Mouse (Mus musculus) intestine, postnatal 0 days (tissue): ENCODE results near the gene Ankrd60. TPM values are rescaled to one million over a fixed set of nuclear protein-coding genes. Genes with fewer than 3 reads are reported as not detected.

Source experiments
- ATAC-seq: fragments of 200-750 bp; cut with Nextera tagmentation; 2 replicates; pipeline ENCODE4 v1.8.0; 2017; ENCODE audit warnings: mild to moderate bottlenecking, moderate TSS enrichment, moderate library complexity
- H3K27ac ChIP-seq: fragments of 300-500 bp; sonication (generic); 2 replicates; pipeline ENCODE4 v1.5.1; 2014; ENCODE audit warnings: mild to moderate bottlenecking, low read depth, low read length, moderate library complexity
- H3K27me3 ChIP-seq: fragments of 300-500 bp; sonication (generic); replicated peaks from 2 replicates; pipeline ENCODE4 v1.6.1; 2014; ENCODE audit warnings: low read length, mixed read lengths; ENCODE audit not compliant: control insufficient read depth, insufficient read depth
- H3K36me3 ChIP-seq: fragments of 300-500 bp; sonication (generic); 2 replicates; pipeline ENCODE4 v1.6.1; 2014; ENCODE audit warnings: mild to moderate bottlenecking, moderate library complexity; ENCODE audit not compliant: control insufficient read depth, insufficient read depth
- H3K4me1 ChIP-seq: fragments of 300-500 bp; sonication (generic); replicated peaks from 2 replicates; pipeline ENCODE4 v1.6.1; 2014; ENCODE audit warnings: antibody characterized with exemption, low read length, mixed read lengths; ENCODE audit not compliant: control insufficient read depth, insufficient read depth
- H3K4me2 ChIP-seq: fragments of 300-500 bp; sonication (generic); replicated peaks from 2 replicates; pipeline ENCODE4 v1.6.1; 2014; ENCODE audit warnings: low read depth, mild to moderate bottlenecking, moderate library complexity
- H3K4me3 ChIP-seq: fragments of 300-500 bp; sonication (generic); 2 replicates; pipeline ENCODE4 v1.5.1; 2014; ENCODE audit warnings: low read depth, low read length
- H3K9ac ChIP-seq: fragments of 300-500 bp; sonication (generic); 2 replicates; pipeline ENCODE4 v1.6.1; 2014; ENCODE audit warnings: mild to moderate bottlenecking, low read depth, low read length
- H3K9me3 ChIP-seq: fragments of 300-500 bp; sonication (generic); 2 replicates; pipeline ENCODE4 v1.6.1; 2016; ENCODE audit warnings: mixed run types; ENCODE audit not compliant: control insufficient read depth
- CTCF ChIP-seq: sonication (generic); IDR thresholded peaks from 2 replicates; pipeline ENCODE4 v1.5.1; 2016; ENCODE audit warnings: low read depth, mild to moderate bottlenecking, control low read depth, antibody characterized with exemption, moderate library complexity
- WGBS: fragments of 180-500 bp; shearing (Covaris S2); extraction: QIAGEN DNeasy Blood & Tissue Kit; methylation state at CpG from one replicate; pipeline ENCODE4 v1.1.7; 2014; 5-methylcytosine and 5-hydroxymethylcytosine counted together
- polyA plus RNA-seq: library from polyadenylated mRNA; unstranded; fragments of >200 nt; fragmentation: Nextera tagmentation; extraction: Ambion mirVana; gene quantifications from 2 replicates; pipeline ENCODE4 v1.2.1, GENCODE M21; 2015

Ankrd60 gene
- polyA plus RNA-seq, 1 experiment from 2014 or later: not detected

DNA sequence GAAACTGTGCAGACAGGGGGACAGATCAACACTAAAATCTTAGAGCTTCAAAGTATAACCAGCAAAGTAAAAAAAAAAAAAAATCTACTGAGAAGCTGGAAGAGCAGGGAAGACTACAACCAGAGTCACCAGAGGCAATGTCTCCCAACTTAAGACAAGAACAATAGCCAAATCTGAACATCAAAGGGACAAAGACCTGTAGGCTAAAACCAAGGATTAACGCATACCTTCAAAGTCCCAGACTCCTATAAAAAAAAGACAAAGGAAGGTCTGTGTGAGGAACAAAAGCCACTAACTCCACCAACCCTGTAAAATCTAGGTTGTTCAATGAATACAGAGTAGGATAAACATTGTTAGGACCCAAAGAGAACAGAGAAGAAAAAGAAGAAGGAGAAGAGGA, 23.7 kb upstream of the Ankrd60 start:
- Histone ChIP-seq H3K4me2 (no peak overlapping the region), H3K27me3 (no peaks in the 10 kb centered on the region), H3K27ac (no peak overlapping the region), H3K9me3 (no peaks in the 10 kb centered on the region), H3K4me3 (no peak overlapping the region), H3K4me1 (no peaks in the 10 kb centered on the region), H3K36me3 (0 out of 2 replicates have a peak, but pooled peaks cover 5% of the 10 kb centered on the region), H3K9ac (no peak overlapping the region)
- no peak for ATAC-seq
- no peak for TF ChIP-seq CTCF
- 100% methylated on average over 1 of the region's 1 CpGs for WGBS

DNA sequence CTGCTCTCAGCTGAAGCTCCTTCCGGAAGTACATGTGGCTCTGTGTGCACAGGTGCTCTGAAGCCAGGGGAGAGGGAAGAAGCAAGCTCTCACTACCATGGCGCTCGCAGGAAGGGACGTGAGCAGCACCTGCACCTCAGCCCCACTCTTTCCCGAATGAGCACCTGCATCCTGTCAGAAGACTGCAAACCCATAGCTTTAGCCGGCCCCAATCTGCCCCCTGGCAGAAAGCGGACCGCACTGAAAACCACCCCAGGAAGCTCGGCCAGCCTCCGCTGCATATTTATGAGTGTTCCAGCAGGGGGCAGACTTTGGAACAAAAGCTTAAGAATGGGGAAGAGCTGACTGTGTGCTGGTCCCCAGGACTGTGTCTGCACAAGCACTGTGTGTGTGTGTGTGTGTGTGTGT, 17.2 kb upstream of the Ankrd60 start:
- TF ChIP-seq CTCF: peak; percentile 59
- Histone ChIP-seq H3K27ac (no peak overlapping the region), H3K4me3 (no peak overlapping the region), H3K36me3 (peaks cover 4% of the 10 kb centered on the region; the same call in 1 of the 2 replicates), H3K9ac (no peak overlapping the region), H3K27me3 (no peaks in the 10 kb centered on the region), H3K4me2 (no peak overlapping the region), H3K9me3 (no peaks in the 10 kb centered on the region), H3K4me1 (no peaks in the 10 kb centered on the region)
- 73% methylated on average over 10 of the region's 10 CpGs for WGBS
- no peak for ATAC-seq

DNA sequence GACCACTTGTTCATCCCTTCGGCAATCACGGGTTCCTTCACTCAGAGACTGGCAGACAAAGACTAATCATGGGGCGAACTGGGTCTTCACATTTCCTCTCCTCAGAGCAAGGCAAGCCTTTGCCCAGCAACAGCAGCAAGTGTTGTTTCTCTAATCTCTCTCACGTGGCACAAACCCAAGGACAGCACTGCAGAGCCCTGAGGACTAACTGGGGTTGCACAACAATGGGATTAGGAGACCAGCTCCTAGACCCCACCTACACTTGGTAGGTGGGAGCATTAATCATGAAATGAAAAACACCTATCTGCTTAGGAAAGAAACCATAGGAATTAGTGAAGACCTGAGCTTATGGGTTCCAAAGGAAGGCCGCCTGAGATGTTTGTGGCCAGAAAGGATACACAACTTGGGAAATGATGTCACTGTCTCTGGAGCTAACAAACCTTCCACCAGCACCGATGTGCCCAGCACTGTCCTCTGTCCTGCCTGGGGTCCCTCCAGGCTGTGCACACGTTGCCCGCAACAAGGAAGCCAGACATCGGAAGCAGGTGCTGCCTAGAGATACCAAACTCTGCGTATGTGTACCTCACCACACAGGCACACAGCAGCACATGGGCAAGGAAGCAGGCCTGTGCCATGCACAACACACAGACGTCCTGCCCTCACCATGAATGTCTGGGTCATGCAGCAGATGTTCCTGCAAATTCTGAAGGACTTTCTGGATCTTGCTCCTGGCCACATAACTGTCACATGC, 16.3 kb upstream of the Ankrd60 start:
- Histone ChIP-seq H3K4me2 (no peak overlapping the region), H3K27ac (no peak overlapping the region), H3K27me3 (no peaks in the 10 kb centered on the region), H3K36me3 (peaks cover 4% of the 10 kb centered on the region; the same call in 1 of the 2 replicates), H3K4me1 (no peaks in the 10 kb centered on the region), H3K9me3 (no peaks in the 10 kb centered on the region), H3K9ac (no peak overlapping the region), H3K4me3 (no peak overlapping the region)
- TF ChIP-seq CTCF: no peak
- ATAC-seq: no peak
- WGBS: 77% methylated on average over 11 of the region's 11 CpGs

DNA sequence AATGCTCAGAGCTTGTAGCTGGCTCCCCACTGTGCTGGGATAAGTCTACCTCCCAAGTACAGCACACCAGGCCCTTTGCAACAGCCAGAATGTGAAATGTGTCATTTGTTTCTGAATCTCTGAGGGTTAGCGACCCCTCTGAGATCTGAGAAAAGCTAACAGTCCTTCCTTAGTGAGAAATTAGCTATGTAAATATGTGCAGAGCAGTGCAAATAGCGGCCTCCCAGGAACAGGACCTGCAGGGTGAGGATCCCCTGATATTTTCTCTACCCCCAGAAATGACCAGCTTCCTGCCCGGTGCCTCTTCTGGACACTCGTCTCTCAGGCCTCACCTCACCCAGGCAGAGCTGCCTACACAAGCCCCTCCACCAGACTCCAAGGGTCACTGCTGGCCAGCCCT, 15.7 kb upstream of the Ankrd60 start:
- Histone ChIP-seq H3K4me3 (no peak overlapping the region), H3K4me2 (no peak overlapping the region), H3K27ac (no peak overlapping the region), H3K4me1 (no peaks in the 10 kb centered on the region), H3K36me3 (peaks cover 4% of the 10 kb centered on the region; the same call in 1 of the 2 replicates), H3K9me3 (no peaks in the 10 kb centered on the region), H3K27me3 (no peaks in the 10 kb centered on the region), H3K9ac (no peak overlapping the region)
- WGBS: 55% methylated on average over 4 of the region's 4 CpGs
- ATAC-seq: no peak
- no peak for TF ChIP-seq CTCF

DNA sequence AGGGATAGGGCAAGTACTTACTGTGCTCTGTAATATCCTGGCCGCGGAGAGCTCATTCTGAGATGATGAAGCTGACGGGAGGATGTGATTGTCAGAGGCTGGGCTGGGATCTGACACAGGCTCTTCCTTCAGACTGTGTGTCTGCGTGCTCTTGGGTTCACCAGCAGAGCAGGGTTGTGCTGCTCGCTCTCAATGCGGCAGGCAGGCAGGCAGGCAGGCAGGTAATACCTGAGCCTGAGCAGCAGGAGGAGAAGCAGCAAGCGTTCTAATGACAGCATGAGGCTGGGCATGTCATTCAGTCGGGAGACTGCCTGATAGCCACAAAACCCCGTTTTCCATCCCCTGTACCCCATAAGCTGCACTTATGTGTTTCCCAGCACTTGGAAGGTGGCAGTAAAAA, 14.6 kb upstream of the Ankrd60 start:
- no peak overlapping the region for H3K9ac ChIP-seq
- TF ChIP-seq CTCF: no peak
- H3K36me3 ChIP-seq: peaks cover 4% of the 10 kb centered on the region; the same call in 1 of the 2 replicates
- H3K4me2 ChIP-seq: no peak overlapping the region
- no peaks in the 10 kb centered on the region for H3K27me3 ChIP-seq
- H3K4me1 ChIP-seq: no peaks in the 10 kb centered on the region
- H3K4me3 ChIP-seq: no peak overlapping the region
- no peaks in the 10 kb centered on the region for H3K9me3 ChIP-seq
- H3K27ac ChIP-seq: no peak overlapping the region
- WGBS: 78% methylated on average over 9 of the region's 9 CpGs
- no peak for ATAC-seq

DNA sequence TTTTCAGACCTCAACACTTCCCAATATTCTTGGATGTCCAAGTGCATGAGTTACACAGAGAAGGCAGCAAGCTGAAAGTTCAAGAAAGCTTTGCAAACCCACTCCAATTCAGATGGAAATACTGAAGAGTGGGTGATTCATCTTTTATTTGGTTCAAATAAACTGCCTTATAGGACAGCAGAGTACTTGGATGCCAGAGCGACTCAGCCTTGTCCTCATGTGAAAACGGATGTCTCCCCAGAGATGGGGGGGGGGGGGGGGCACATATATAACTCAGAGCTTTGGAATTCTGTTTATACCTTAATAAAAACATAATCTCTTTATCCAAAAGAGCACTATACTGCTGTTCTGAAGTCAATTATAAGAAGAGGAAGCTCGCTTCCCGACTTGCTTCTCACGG, 9.2 kb upstream of the Ankrd60 start:
- Histone ChIP-seq H3K4me2 (no peak overlapping the region), H3K4me3 (no peak overlapping the region), H3K4me1 (no peaks in the 10 kb centered on the region), H3K27me3 (peaks cover 24% of the 10 kb centered on the region), H3K27ac (no peak overlapping the region), H3K36me3 (no peaks in the 10 kb centered on the region), H3K9ac (no peak overlapping the region), H3K9me3 (no peaks in the 10 kb centered on the region)
- no peak for ATAC-seq
- 72% methylated on average over 5 of the region's 5 CpGs for WGBS
- no peak for TF ChIP-seq CTCF
